Mouse (Mus musculus) thymus, postnatal 14 days (tissue): ENCODE results near the gene Crmp1.

Experiments used
- DNase-seq: peaks from one replicate; pipeline ENCODE4 v3.0.0; 2021

Gene Crmp1

DNA sequence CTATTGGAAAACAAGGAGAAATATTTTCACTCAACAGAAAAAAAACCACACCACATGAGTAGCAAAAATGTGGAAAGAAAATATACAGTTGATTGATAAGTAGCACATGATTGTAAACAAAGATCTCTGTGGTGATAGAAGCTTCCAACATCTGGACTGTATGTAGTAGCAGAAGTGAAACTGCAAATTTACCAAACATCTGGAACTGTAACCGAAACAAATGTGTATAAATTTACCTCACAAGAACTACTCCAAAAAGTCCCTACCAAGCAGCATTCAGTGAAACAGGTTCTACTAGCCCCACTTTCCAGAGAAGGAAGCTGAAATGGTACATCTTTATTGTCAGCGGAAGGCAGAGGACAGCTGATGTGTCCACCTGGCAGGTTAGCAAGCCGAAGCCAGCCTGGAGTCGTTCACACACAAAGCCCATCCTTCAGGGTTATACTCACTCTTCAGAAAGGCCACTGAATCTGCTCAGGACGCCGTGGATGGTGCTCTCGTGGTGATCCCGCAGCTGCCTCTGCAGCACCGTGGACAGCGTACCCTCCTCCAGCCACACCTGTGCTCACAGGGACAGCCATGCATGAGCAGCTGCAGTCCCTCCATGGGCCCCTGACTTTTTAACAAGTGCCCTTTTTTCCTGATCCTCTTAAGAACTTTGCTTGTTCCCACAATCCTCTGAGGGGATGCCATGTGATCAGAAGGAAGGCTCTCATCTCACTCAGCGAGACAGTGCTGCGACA, 71.4 kb downstream of the Crmp1 start:
- no peak for DNase-seq

DNA sequence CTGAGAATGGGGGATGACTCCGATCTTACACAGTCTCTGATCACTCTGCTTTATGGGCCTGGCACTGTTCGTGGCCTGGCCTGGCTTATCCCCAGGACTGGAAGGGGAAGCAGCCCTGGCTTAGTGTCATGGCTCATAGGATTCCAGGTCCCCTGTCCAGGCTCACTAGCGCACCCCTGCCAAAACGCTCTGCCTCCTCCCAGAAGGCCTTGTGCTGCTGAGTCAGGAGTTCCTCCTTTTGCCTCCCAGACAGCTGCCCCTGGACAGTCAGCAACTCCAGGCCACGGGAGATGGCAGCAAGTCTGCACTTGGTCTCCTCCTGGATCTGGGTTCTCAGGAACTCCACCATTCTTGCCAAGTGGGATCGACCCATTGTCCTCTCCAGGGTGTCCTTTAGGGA, 77.0 kb downstream of the Crmp1 start:
- no peak for DNase-seq

DNA sequence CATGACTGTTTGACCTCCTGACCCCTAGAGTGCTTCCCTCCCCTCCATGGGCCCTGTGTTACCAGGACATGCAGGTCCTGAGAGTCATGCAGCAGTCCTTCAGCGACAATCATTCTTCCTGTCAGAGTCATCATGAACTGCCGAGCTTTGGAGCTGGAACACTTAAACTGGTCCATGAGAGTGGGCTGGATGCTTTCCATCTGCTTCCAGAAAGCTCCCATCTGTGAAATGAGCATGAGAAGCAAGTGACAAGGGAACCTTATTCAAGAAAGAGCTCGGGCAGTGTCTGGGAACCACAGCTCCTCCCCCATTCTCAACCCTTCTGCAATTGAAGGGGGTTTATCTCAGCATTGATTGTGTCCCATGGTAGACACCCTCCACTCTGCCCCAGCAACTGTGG, 78.4 kb downstream of the Crmp1 start:
- no peak for DNase-seq

DNA sequence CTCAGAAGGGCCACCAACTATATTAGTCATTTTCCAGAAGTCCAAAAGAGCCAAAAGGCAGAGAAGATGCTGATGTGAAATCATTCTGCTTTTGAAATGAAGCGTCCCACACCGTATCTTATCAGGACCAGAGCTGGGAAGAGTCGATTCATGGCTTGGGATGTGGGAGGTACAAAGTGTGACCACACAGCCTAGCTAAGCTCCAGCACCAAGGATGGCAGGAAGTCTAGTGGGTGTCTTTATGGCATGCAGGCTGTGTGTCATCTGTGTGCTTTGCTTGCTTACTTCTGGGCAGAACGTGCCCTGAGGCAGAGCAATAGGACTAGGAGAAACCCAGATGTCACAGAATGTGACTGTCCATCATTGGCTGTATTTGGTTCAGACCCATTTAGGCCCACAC, 79.0 kb downstream of the Crmp1 start:
- no peak for DNase-seq

DNA sequence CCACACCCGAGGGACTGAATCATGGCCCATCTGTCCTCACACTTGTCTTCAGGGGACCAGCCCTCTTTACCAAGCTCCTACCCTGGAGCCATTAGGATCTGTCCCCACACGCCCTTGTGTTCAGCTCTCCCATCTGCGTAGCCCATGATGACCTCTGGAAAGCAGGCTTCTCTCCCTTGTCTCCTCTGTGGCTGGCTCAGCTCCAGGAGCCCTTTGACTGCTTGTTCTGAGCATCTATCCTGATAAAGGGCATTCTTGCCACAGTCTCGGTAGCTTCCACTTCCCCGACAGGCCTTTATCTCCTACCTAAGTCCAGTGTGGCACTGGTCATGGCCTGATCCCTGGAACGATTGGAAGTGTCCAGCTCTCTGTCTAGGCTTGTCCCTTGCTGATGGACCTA, 84.9 kb downstream of the Crmp1 start:
- DNase-seq = no peak

DNA sequence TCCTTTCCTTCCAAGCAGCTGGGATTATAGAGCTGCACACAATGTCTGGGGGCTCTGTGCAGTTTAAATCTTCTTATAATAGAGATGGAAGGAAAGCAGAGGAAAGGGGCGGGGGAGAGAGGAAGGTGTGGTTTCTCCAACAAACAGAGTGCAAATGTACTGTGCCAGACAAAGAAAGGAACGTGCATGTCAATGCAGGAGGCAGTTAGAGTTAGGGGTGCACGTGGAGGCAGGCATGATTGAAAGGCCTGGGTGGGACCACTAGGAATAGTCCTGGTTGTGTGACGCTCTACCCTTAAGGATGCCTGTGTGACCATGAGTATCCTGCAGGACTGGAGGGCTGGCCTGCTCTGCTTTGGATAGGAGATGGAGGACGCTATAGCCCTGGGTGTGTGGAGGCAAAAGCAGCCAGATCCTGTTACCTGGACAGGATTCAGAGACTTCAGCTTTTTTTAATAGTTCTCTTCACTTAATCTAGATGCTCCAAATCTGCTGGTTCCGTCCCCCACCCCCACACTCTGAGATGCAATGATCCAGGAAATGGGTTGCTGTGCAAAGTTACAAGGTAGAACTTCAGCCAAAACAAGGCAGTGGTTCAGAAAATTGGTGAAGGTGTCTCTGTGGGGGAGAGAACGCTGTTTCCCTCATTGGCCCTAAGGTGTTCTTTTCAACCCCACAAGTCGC, 88.9 kb downstream of the Crmp1 start:
- no peak for DNase-seq

DNA sequence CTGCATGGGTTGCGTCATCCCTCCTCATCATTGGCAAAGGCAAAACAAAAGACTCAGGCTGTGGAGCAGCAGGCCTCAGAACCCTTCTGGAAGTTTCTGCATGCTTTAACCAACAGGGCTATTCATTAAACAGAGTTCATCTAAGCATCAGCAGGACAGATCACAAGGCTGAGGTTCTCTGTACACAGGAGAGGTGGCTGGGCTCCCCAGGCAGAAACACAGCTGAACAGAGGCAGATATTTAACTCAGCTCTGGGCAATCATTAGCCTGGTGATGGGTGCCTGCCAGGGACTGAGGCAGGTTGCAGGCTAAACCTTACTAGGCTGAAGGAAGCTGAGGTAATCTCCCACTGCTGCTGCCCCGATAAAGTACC, 89.4 kb downstream of the Crmp1 start:
- DNase-seq = no peak

DNA sequence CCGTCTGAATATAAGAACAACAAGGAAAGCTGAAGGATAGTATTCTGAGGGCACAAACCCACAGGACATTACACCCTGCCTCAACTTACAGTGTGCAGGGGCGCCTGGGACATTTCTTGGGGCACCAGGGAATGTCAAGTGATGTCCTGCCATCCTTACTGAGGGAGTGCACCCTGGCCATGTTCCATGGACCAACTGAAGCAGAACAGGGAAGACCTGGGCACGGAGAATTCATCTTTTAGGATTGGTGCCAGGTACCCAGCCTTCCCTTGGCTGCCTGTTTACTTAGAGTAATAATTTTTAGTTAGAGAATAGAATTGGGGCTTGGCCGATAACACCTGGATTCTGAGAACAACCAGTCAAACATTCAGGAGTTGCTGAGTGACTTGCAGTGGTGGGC, 90.3 kb downstream of the Crmp1 start:
- DNase-seq = no peak

DNA sequence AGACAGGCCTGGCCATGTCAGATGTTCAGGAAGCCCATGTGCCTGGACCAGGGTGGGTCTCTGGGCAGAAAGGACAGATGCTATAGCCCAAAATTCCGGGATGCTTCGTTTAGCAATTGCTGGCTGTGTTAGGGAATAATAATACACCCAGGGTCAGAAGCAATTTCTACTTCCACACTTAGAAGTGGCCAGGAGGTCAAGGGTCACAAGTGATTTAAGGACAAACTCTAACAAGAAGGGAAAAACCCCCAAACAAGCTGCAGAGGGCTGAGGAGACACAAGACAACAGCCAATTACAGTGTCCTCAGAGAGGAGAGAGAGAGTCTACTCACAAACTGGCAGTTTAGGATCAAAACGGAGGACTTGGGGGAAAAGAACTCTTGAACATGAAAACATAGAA, 93.3 kb downstream of the Crmp1 start:
- no peak for DNase-seq

DNA sequence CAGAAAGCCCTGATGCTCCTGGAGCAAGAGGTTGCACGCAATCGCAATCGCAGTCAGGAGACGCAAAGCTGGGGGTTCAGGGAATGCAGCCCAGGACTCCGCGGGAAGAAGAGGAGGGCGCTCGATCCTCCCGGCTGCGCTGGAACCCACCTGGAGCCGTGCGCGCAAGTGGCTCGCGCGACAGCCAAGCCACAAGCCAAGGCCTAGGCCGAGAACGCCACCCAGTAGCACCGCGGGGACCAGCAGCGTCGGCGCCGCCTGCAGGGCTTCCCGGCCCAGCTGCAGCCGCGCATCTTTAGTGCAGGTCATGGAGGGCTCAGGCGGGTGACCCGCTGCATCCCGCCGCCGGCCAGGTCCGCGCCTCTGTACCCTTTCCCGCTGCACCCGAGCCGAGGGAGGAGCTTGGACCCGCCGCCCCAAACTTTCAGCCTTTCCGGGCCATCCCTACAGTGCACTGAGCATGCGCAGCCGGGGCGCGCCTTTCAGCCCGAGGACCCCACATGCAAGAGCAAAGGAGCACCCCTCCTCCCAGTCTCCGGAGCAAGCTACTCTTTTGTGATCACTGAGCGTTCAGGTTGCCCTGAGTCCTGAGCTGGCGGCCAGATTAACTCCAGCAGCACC, 94.9 kb downstream of the Crmp1 start, which contains the start of gene Evc:
Gene Evc, minus strand, starts transcription at position 410 of the 621 bp plus-strand sequence.
- DNase-seq = peak; percentile 19

DNA sequence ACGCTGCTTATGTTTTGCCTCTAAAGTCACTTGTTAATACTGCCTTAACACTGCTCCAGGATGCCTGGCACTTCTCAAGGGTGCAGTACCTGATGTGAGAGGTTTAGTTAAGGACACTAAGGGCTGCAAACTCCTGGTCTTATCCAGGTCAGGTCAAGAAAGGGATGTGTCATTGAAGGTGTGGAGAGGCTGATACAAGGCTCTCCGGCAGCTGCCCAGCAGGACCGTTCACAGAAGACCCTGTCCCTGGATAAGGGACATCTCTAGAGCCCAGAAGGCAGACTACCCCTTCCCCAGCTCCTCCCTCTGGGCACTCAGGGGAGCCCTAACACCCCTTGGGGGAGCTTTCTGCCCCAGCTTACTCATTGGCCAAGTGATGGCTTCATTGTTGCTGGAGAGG, 96.0 kb downstream of the Crmp1 start:
- DNase-seq = no peak

DNA sequence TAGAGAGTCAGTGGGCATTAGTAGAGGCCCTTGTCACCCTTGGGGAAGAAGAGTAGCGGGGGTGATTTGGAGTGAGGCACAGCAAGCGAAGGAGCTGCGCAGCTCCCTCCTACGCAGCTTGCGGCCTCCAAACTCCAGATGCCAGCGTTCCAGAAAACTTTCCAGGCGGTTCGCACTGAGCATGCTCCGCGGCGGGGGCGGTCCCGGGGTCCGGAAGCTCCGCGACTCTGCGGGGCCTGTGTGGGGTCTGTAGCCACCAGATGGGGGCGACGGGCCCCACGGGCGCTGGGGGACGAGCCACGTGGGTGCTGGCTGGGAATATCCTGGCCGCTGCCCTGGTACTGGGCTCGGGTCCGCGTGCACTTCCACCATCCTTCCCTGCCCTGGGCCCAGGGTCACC, 96.5 kb downstream of the Crmp1 start, which contains the start of gene Evc2:
Gene Evc2, plus strand, starts transcription at position 212 of the 400 bp plus-strand sequence.
- DNase-seq = peak; percentile 9
